Mouse (Mus musculus): Measurements from ENCODE around the gene Wdfy3.

Gene Wdfy3

GRCm38 (mm10) chr5:101784787-101785186, 284.9 kb downstream of the Wdfy3 start:
- no peak for DNase-seq (ENCODE audit: low read depth, low spot score)

- DNase-seq (ENCODE audit: low read depth, low spot score), result no peak
These were observed 285.4 kb downstream of the Wdfy3 start for GRCm38 (mm10) chr5:101784328-101784727.

All from retina, adult 2 months (tissue).